Mouse (Mus musculus) left cerebral cortex, adult 2 months (tissue): ENCODE results near the gene Tmem190. TPM values are rescaled to one million over a fixed set of nuclear protein-coding genes. Genes with fewer than 3 reads are reported as not detected.

Experiments
- DNase-seq, 2 experiments: peaks; one replicate each; pipeline ENCODE4 v3.0.0; 2021 to 2022; ENCODE audit warnings: low spot score in 2 of 2, mixed read lengths in 1 of 2; ENCODE audit errors: extremely low spot score in 1 of 2
- H3K27ac ChIP-seq: fragments of 200-600 bp; 2 replicates; pipeline ENCODE4 v1.8.1; 2022
- H3K4me3 ChIP-seq: fragments of 200-600 bp; 2 replicates; pipeline ENCODE4 v1.8.1; 2022
- CTCF ChIP-seq: fragments of 200-600 bp; IDR thresholded peaks from 2 replicates; pipeline ENCODE4 v1.8.1; 2022; ENCODE audit warnings: antibody characterized with exemption, mild to moderate bottlenecking, moderate library complexity
- intact Hi-C: fragments of 180-260 bp; cut with DNase I; formaldehyde crosslinking; loops from one replicate; pipeline ENCODE4 v1.15.1; 2025
- total RNA-seq, 2 experiments: library from RNA; stranded (reverse); gene quantifications; 2 replicates each; pipeline ENCODE4 v1.2.3; 2021

Gene Tmem190
- total RNA-seq, 2 experiments from 2014 or later: not detected

DNA sequence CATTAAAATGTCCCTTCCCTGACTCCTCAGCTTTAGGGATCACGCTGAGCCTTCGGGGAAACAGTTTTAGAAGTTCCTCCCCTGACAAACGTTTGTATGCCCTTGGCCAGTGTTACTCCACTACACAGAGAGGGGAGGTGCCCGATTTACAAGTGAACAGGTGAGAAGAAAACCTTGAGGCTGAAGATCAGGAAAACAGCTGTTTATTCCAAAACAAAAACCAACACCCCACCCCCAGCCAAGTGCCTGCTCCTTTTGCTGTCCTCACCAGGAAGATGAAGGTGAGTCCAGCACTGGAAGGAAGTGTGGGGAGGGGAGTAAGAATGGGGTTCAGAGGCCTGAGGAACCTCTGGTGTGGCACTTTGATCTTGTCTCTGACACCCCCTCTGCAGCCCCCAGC, 42.6 kb downstream of the Tmem190 start:
- Histone ChIP-seq H3K4me3 (no peak overlapping the region), H3K27ac (no peak overlapping the region)
- no peak for TF ChIP-seq CTCF
- DNase-seq: no peak
- intact Hi-C loops: no loop called here

DNA sequence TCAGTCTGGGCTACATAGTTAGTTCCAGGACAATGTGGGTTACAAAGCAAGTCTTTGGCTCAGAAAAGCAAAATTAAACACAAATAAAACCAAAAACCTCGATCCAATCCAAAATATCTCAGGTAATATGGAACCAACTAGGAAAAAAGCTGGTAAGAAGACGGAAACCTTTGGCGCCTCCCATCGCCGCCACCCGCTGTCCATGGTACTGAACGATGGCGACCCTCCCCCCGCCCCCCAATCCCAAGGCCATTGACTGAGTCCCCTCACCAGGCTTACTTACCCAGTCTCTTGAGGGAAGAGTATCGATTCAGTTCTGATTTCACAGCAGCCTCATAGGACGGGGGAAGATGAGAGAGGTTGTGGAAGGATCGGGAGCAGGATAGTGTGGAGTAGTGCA, 47.7 kb downstream of the Tmem190 start:
- no peak for TF ChIP-seq CTCF
- no peak overlapping the region for H3K27ac ChIP-seq
- DNase-seq: no peak

More for the DNA sequence above, 47.7 kb downstream of the Tmem190 start:
- no peak overlapping the region for H3K4me3 ChIP-seq
- intact Hi-C loops: no loop called here

Other genes with a start within 250 kb of the Tmem190 start
- 100 to 1,000 TPM; 270 to 272 TPM for gene Syt5, start 235.4 kb upstream of the Tmem190 start, total RNA-seq
- gene Ptprh, start 178.9 kb upstream of the Tmem190 start, total RNA-seq: under 1 TPM; 0.35 to 0.43 TPM
- gene Tmem86b, start 151.5 kb upstream of the Tmem190 start, total RNA-seq: 10 to 100 TPM; 15.4 to 20.8 TPM
- gene Ppp6r1, start 123.9 kb upstream of the Tmem190 start, total RNA-seq: 100 to 1,000 TPM; 144 to 151 TPM
- gene Hspbp1, start 97.9 kb upstream of the Tmem190 start, total RNA-seq: 100 to 1,000 TPM in 1 of 2 experiments, 10 to 100 TPM in 1; 99.9 to 102 TPM
- gene Brsk1, start 92.3 kb upstream of the Tmem190 start, total RNA-seq: 100 to 1,000 TPM; 425 to 440 TPM
- not detected for gene Tmem150b, start 57.7 kb upstream of the Tmem190 start, total RNA-seq
- gene Kmt5c, start 42.8 kb upstream of the Tmem190 start, total RNA-seq: 10 to 100 TPM; 23.8 to 31.1 TPM
- 1 to 10 TPM; 3.8 to 4.8 TPM for gene Cox6b2, start 29.8 kb upstream of the Tmem190 start, total RNA-seq
- not detected for gene Fam71e2, start 11.6 kb upstream of the Tmem190 start, total RNA-seq
- under 1 TPM; 0.36 to 0.58 TPM for gene Il11, start 78 bp upstream of the Tmem190 start, total RNA-seq
- gene Tmem238, start 6.7 kb downstream of the Tmem190 start, total RNA-seq: 1 to 10 TPM; 2.5 to 4.0 TPM
- gene Rpl28, start 9.9 kb downstream of the Tmem190 start, total RNA-seq: 100 to 1,000 TPM; 421 to 437 TPM
- 100 to 1,000 TPM; 104 to 117 TPM for gene Ube2s, start 29.7 kb downstream of the Tmem190 start, total RNA-seq
- 100 to 1,000 TPM; 134 to 138 TPM for gene Shisa7, start 61.8 kb downstream of the Tmem190 start, total RNA-seq
- gene Isoc2b, start 87.3 kb downstream of the Tmem190 start, total RNA-seq: 1 to 10 TPM; 6.9 to 9.3 TPM
- gene Isoc2a, start 94.2 kb downstream of the Tmem190 start, total RNA-seq: 10 to 100 TPM; 11.3 to 12.6 TPM
- under 1 TPM; 0.27 to 0.28 TPM for gene Gm36210, start 123.6 kb downstream of the Tmem190 start, total RNA-seq
- 10 to 100 TPM; 15.8 to 16.4 TPM for gene Zfp628, start 132.3 kb downstream of the Tmem190 start, total RNA-seq
- 100 to 1,000 TPM in 1 of 2 experiments, 10 to 100 TPM in 1; 99.7 to 109 TPM for gene Nat14, start 139.1 kb downstream of the Tmem190 start, total RNA-seq
- 1 to 10 TPM; 2.8 to 4.4 TPM for gene Ssc5d, start 142.8 kb downstream of the Tmem190 start, total RNA-seq
- under 1 TPM in 1 of 2 experiments, not detected in 1; 0.91 TPM for gene Sbk2, start 181.5 kb downstream of the Tmem190 start, total RNA-seq
- 1 to 10 TPM; 1.1 to 1.5 TPM for gene Sbk3, start 188.2 kb downstream of the Tmem190 start, total RNA-seq
- 10 to 100 TPM; 28.9 to 33.0 TPM for gene Zfp579, start 213.2 kb downstream of the Tmem190 start, total RNA-seq
- 1 to 10 TPM; 6.3 to 6.5 TPM for gene Zfp524, start 231.5 kb downstream of the Tmem190 start, total RNA-seq
- gene Fiz1, start 231.8 kb downstream of the Tmem190 start, total RNA-seq: 10 to 100 TPM; 24.1 to 26.3 TPM
- not detected for gene Gm44973, start 232.6 kb downstream of the Tmem190 start, total RNA-seq
- 10 to 100 TPM; 36.3 to 40.3 TPM for gene Zfp865, start 237.4 kb downstream of the Tmem190 start, total RNA-seq
- gene Ccdc106, start 237.6 kb downstream of the Tmem190 start, total RNA-seq: 10 to 100 TPM; 53.3 to 59.1 TPM